Mouse (Mus musculus) small intestine, adult 2 months (tissue): Measurements from ENCODE around the gene Dclk1.

Experiments used
- CTCF ChIP-seq: fragments of 200-500 bp; IDR thresholded peaks from 2 replicates; pipeline ENCODE4 v1.5.1; 2012; ENCODE audit warnings: low read depth, mild to moderate bottlenecking, control low read depth, inconsistent platforms, low read length, moderate library complexity, mixed read lengths; ENCODE audit not compliant: insufficient replicate concordance, insufficient read length; ENCODE audit errors: extremely low read depth
- POLR2A ChIP-seq: fragments of 200-500 bp; IDR thresholded peaks from 2 replicates; pipeline ENCODE4 v1.6.1; 2012; ENCODE audit warnings: low read depth, mild to moderate bottlenecking, control low read depth, inconsistent platforms, low read length, moderate library complexity

GRCm38 (mm10) chr3:55535591-55536200 is 293.5 kb downstream of the Dclk1 start:
- TF ChIP-seq POLR2A = no peak
- no peak for TF ChIP-seq CTCF
